Mouse (Mus musculus) activated CD4-positive, CD25-positive, alpha-beta regulatory T cell, adult 4 months (primary cell): ENCODE measurements around the gene Adcy10. TPM values are rescaled to one million over a fixed set of nuclear protein-coding genes. Genes with fewer than 3 reads are reported as not detected.

Experiments used
- ATAC-seq: one replicate; pipeline ENCODE4 v1.8.0; 2017
- polyA plus RNA-seq, 2 experiments: library from polyadenylated mRNA; unstranded; fragments of 100-300 nt; shearing (Covaris generic); gene quantifications; one replicate each; pipeline ENCODE4 v1.2.1; 2017

Gene Adcy10
- polyA plus RNA-seq, 2 experiments from 2014 or later = 0.75 TPM; not detected in 1

- ATAC-seq = no peak
Observed at GRCm38 (mm10) chr1:165536079-165536675, 51.2 kb downstream of the Adcy10 start.

GRCm38 (mm10) chr1:165537241-165537807 is 52.3 kb downstream of the Adcy10 start:
- no peak for ATAC-seq

GRCm38 (mm10) chr1:165556711-165557110 is 71.7 kb downstream of the Adcy10 start:
- ATAC-seq = no peak

- ATAC-seq = no peak
Observed at GRCm38 (mm10) chr1:165559073-165559472, 74.1 kb downstream of the Adcy10 start.

- no peak for ATAC-seq
Observed at GRCm38 (mm10) chr1:165565283-165565682, 80.3 kb downstream of the Adcy10 start.

- no peak for ATAC-seq
Observed at GRCm38 (mm10) chr1:165567466-165567865, 82.5 kb downstream of the Adcy10 start.

GRCm38 (mm10) chr1:165576005-165576404 is 91.0 kb downstream of the Adcy10 start:
- no peak for ATAC-seq

- no peak for ATAC-seq
Observed at GRCm38 (mm10) chr1:165576459-165577112, 91.6 kb downstream of the Adcy10 start.

- no peak for ATAC-seq
Observed at GRCm38 (mm10) chr1:165579332-165579731, 94.3 kb downstream of the Adcy10 start.

- no peak for ATAC-seq
Observed at GRCm38 (mm10) chr1:165581255-165581654, 96.3 kb downstream of the Adcy10 start.

GRCm38 (mm10) chr1:165583529-165584184 is 98.7 kb downstream of the Adcy10 start:
- peak; percentile 84 for ATAC-seq

GRCm38 (mm10) chr1:165585389-165586104 is 100.6 kb downstream of the Adcy10 start:
- no peak for ATAC-seq

- ATAC-seq = no peak
Observed at GRCm38 (mm10) chr1:165586366-165586765, 101.4 kb downstream of the Adcy10 start.

GRCm38 (mm10) chr1:165587845-165588244 is 102.9 kb downstream of the Adcy10 start:
- ATAC-seq = no peak

GRCm38 (mm10) chr1:165589280-165590048 is 104.5 kb downstream of the Adcy10 start:
- ATAC-seq = no peak

GRCm38 (mm10) chr1:165590760-165591159 is 105.8 kb downstream of the Adcy10 start:
- no peak for ATAC-seq

GRCm38 (mm10) chr1:165592295-165593082 is 107.5 kb downstream of the Adcy10 start:
- ATAC-seq = no peak

GRCm38 (mm10) chr1:165594699-165595421 is 109.9 kb downstream of the Adcy10 start:
- no peak for ATAC-seq

- ATAC-seq = no peak
Observed at GRCm38 (mm10) chr1:165601775-165602280, 116.8 kb downstream of the Adcy10 start.

- ATAC-seq = no peak
Observed at GRCm38 (mm10) chr1:165603218-165603617, 118.2 kb downstream of the Adcy10 start.
